Mouse (Mus musculus) heart, postnatal 0 days (tissue): Measurements from ENCODE around the gene Alms1. TPM values are rescaled to one million over a fixed set of nuclear protein-coding genes. Genes with fewer than 3 reads are reported as not detected.

ENCODE experiments used
- ATAC-seq: fragments of 200-750 bp; cut with Nextera tagmentation; 2 replicates; pipeline ENCODE4 v1.8.0; 2017; ENCODE audit warnings: low read depth, moderate number of reproducible peaks, moderate library complexity; ENCODE audit not compliant: insufficient read depth
- DNase-seq: peaks from one replicate; pipeline ENCODE4 v3.0.0-alpha.2; 2016; ENCODE audit warnings: low spot score
- H3K27ac ChIP-seq: fragments of 300-500 bp; sonication (generic); 2 replicates; pipeline ENCODE4 v1.5.1; 2014; ENCODE audit warnings: low read depth, mild to moderate bottlenecking
- H3K27me3 ChIP-seq: fragments of 300-500 bp; sonication (generic); 2 replicates; pipeline ENCODE4 v1.6.1; 2014; ENCODE audit warnings: low read length, mixed read lengths; ENCODE audit not compliant: control insufficient read depth, insufficient read depth
- H3K36me3 ChIP-seq: fragments of 300-500 bp; sonication (generic); replicated peaks from 2 replicates; pipeline ENCODE4 v1.6.1; 2014; ENCODE audit warnings: low read length, mixed read lengths; ENCODE audit not compliant: control insufficient read depth, insufficient read depth
- H3K4me1 ChIP-seq: fragments of 300-500 bp; sonication (generic); 2 replicates; pipeline ENCODE4 v1.6.1; 2014; ENCODE audit warnings: antibody characterized with exemption; ENCODE audit not compliant: control insufficient read depth, insufficient read depth
- H3K4me2 ChIP-seq: fragments of 300-500 bp; sonication (generic); 2 replicates; pipeline ENCODE4 v1.6.1; 2014; ENCODE audit warnings: low read depth, mild to moderate bottlenecking, low read length, moderate library complexity
- H3K4me3 ChIP-seq: fragments of 300-500 bp; sonication (generic); 2 replicates; pipeline ENCODE4 v1.5.1; 2014; ENCODE audit warnings: low read depth, low read length
- H3K9ac ChIP-seq: fragments of 300-500 bp; sonication (generic); replicated peaks from 2 replicates; pipeline ENCODE4 v1.6.1; 2014; ENCODE audit warnings: low read depth, low read length, mixed read lengths
- H3K9me3 ChIP-seq: fragments of 300-500 bp; sonication (generic); replicated peaks from 2 replicates; pipeline ENCODE4 v1.6.1; 2016; ENCODE audit warnings: low read length; ENCODE audit not compliant: control insufficient read depth
- CTCF ChIP-seq: IDR thresholded peaks from 2 replicates; pipeline ENCODE4 v1.5.1; 2016; ENCODE audit warnings: antibody characterized with exemption, control low read depth, low read depth
- EP300 ChIP-seq: IDR thresholded peaks from 2 replicates; pipeline ENCODE4 v1.6.1; 2016; ENCODE audit warnings: antibody characterized with exemption, low read depth
- WGBS: fragments of 180-500 bp; shearing (Covaris S2); extraction: QIAGEN DNeasy Blood & Tissue Kit; methylation state at CpG from one replicate; pipeline ENCODE4 v1.1.7; 2014; 5-methylcytosine and 5-hydroxymethylcytosine counted together
- polyA plus RNA-seq: library from polyadenylated mRNA; unstranded; fragments of >200 nt; fragmentation: Nextera tagmentation; extraction: Ambion mirVana; gene quantifications from 2 replicates; pipeline ENCODE4 v1.2.1, GENCODE M21; 2015
- total RNA-seq: library from RNA; depleted of rRNA; stranded (reverse); fragments of >200 nt; gene quantifications from 2 replicates; pipeline ENCODE4 v1.2.3, GENCODE M21; 2014; ENCODE audit warnings: low replicate concordance

Alms1 gene
- total and polyA plus RNA-seq, 2 experiments from 2014 or later, result 0.61 to 3.5 TPM

- no peak overlapping the region for H3K4me2 ChIP-seq
- H3K27me3 ChIP-seq, result no peaks in the 10 kb centered on the region
- TF ChIP-seq CTCF, result no peak
- no peak for TF ChIP-seq EP300
- H3K9me3 ChIP-seq, result no peaks in the 10 kb centered on the region
- H3K4me3 ChIP-seq, result no peak overlapping the region
- H3K9ac ChIP-seq, result no peak overlapping the region
- H3K36me3 ChIP-seq, result no peaks in the 10 kb centered on the region
- ATAC-seq, result no peak
- H3K4me1 ChIP-seq, result peaks cover 8% of the 10 kb centered on the region; the same call in 1 of the 2 replicates
- no peak for DNase-seq
- H3K27ac ChIP-seq, result no peak overlapping the region
- WGBS, result 80% methylated on average over 2 of the region's 2 CpGs
These were observed 2.8 kb downstream of the Alms1 start for GRCm38 (mm10) chr6:85590116-85590515.

DNA sequence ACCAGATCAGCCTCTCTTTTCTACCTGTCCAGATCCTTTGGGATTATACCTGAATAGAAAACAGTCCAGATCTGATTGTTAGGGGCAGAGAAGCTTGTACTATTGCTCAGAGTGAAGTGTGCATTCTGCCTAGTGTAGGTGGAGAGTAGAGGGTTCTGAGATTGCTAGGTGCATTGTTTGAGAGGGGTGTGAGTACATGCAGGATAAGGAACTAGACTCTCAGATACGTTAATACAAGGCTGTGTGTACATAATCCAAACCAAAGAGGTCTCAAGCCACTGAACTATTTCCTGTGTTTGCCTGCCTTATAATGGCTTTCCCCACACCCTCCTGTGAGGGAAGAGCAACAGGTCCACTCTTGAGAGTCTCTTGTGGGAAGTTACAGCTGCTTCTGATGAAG, 12.0 kb downstream of the Alms1 start:
- no peak for DNase-seq
- WGBS, result 36% methylated on average over 1 of the region's 1 CpGs

GRCm38 (mm10) chr6:85610511-85610910, 23.2 kb downstream of the Alms1 start:
- 100% methylated on average over 1 of the region's 1 CpGs for WGBS
- H3K36me3 ChIP-seq, result peaks cover 32% of the 10 kb centered on the region
- H3K4me1 ChIP-seq, result no peaks in the 10 kb centered on the region
- H3K9ac ChIP-seq, result no peak overlapping the region
- no peak for TF ChIP-seq EP300
- no peak for TF ChIP-seq CTCF
- H3K9me3 ChIP-seq, result no peaks in the 10 kb centered on the region
- H3K27ac ChIP-seq, result no peak overlapping the region
- no peak overlapping the region for H3K4me3 ChIP-seq
- ATAC-seq (no peak), DNase-seq (no peak)
- no peak overlapping the region for H3K4me2 ChIP-seq
- no peaks in the 10 kb centered on the region for H3K27me3 ChIP-seq

More for the DNA sequence above, 12.0 kb downstream of the Alms1 start:
- H3K27me3 ChIP-seq, result no peaks in the 10 kb centered on the region
- no peak overlapping the region for H3K9ac ChIP-seq
- no peak overlapping the region for H3K27ac ChIP-seq
- no peaks in the 10 kb centered on the region for H3K36me3 ChIP-seq
- no peak overlapping the region for H3K4me2 ChIP-seq
- no peaks in the 10 kb centered on the region for H3K4me1 ChIP-seq
- no peaks in the 10 kb centered on the region for H3K9me3 ChIP-seq
- TF ChIP-seq EP300, result no peak
- TF ChIP-seq CTCF, result no peak
- ATAC-seq, result no peak
- no peak overlapping the region for H3K4me3 ChIP-seq

GRCm38 (mm10) chr6:85620826-85621225, 33.5 kb downstream of the Alms1 start:
- Histone ChIP-seq H3K36me3 (peaks cover 48% of the 10 kb centered on the region), H3K27ac (no peak overlapping the region), H3K9me3 (no peaks in the 10 kb centered on the region), H3K4me1 (no peaks in the 10 kb centered on the region), H3K4me2 (no peak overlapping the region), H3K9ac (no peak overlapping the region), H3K4me3 (no peak overlapping the region), H3K27me3 (no peaks in the 10 kb centered on the region)
- 84% methylated on average over 4 of the region's 4 CpGs for WGBS
- ATAC-seq, result no peak
- TF ChIP-seq EP300 (no peak), CTCF (no peak)
- DNase-seq, result no peak

GRCm38 (mm10) chr6:85621600-85621999, 34.3 kb downstream of the Alms1 start:
- DNase-seq (no peak), ATAC-seq (no peak)
- no peak overlapping the region for H3K4me2 ChIP-seq
- H3K36me3 ChIP-seq, result peaks cover 45% of the 10 kb centered on the region
- 85% methylated on average over 5 of the region's 5 CpGs for WGBS
- no peaks in the 10 kb centered on the region for H3K27me3 ChIP-seq
- TF ChIP-seq EP300, result no peak
- TF ChIP-seq CTCF, result no peak
- H3K9me3 ChIP-seq, result no peaks in the 10 kb centered on the region
- no peak overlapping the region for H3K4me3 ChIP-seq
- no peaks in the 10 kb centered on the region for H3K4me1 ChIP-seq
- no peak overlapping the region for H3K9ac ChIP-seq
- H3K27ac ChIP-seq, result no peak overlapping the region

DNA sequence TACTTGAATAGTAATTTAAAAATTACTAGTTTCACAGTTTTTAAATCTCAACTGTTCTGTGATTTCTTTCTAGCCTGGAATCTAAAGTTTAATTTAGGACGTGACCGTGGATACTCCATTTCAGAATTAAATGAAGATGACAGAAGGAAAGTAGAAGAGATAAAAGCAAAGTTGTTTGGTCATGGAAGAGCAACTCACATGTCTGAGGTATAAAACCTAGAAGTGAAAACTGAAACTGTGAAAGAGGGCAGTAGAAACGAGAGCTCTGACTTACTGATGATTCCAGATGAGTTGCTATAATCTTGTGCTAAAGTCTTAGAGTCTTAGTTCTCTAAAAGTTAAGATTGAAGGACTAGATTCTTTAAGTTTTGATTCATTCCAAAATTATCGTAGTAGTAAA, 37.2 kb downstream of the Alms1 start:
- Histone ChIP-seq H3K27ac (no peak overlapping the region), H3K9ac (no peak overlapping the region), H3K9me3 (no peaks in the 10 kb centered on the region), H3K4me1 (no peaks in the 10 kb centered on the region), H3K27me3 (no peaks in the 10 kb centered on the region), H3K36me3 (peaks cover 54% of the 10 kb centered on the region), H3K4me2 (no peak overlapping the region), H3K4me3 (no peak overlapping the region)
- DNase-seq (no peak), ATAC-seq (no peak)
- TF ChIP-seq EP300 (no peak), CTCF (no peak)
- WGBS, result 91% methylated on average over 4 of the region's 4 CpGs
